Mouse (Mus musculus): ENCODE measurements at regions not wholly inside any gene's neighbourhood (a gene's known extent, or its start where the extent isn't known, plus 50 kb on each side); places are given as distances from the start of the nearest gene placed in this dataset.

DNA sequence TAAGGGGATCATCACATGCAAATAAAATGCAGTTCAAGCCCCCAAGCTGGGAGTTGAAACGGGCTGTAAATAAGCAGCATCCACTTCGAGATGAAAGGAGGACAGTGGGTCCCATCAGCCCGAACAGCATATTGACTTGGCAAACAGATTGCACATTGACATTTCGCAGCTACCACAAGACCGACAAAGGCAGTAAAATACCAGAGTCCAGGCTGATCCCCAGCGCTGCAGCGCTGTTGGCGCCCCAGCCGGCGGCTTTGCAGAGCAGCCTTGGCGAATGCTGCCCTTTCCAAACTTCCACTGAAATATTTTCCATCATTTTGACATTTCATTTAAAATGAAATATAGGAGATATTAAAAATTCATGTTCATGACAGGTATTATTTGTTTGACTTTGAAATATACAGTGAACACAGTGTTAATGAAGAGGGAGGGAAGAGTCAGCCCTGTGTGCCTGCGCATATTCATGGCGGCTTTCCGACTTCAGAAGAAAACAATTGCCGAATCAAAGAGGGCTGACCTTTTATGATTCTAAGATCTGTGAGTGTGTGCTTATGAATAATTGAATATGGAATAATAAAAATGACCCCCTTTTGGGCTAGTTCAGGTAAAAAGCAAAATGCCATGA lies 98.4 kb downstream of the Sqor start:
- DNase-seq (ENCODE audit: low spot score in 2 of 2) = no peak

- DNase-seq (ENCODE audit: low spot score in 2 of 2) = no peak
Observed at GRCm38 (mm10) chr2:122863971-122864348, 98.9 kb downstream of the Sqor start.

GRCm38 (mm10) chr2:122887111-122887510 lies 122.1 kb downstream of the Sqor start:
- DNase-seq (ENCODE audit: low spot score in 2 of 2) = no peak

DNA sequence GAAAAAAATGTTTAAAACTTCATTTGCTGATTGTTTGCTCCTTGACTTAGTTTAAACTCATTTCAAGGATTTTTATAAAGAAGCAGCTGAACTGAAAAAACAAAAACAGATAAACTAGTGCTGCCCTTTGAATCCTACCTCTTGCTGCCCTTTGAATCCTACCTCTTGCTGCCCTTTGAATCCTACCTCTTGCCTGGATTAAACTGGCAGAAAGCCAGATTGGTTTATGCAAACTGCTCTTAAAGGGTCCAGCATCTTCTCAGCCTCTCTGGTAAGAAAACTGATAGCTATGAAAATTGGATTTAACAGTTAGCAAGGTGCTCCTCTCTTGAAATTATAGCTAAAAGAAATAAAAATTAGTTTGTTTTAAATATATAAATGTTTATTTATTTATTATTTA lies 122.5 kb downstream of the Sqor start:
- no peak for DNase-seq (ENCODE audit: low spot score in 2 of 2)

GRCm38 (mm10) chr2:122905129-122906072 lies 140.4 kb downstream of the Sqor start:
- DNase-seq (ENCODE audit: low spot score in 2 of 2) = no peak

DNA sequence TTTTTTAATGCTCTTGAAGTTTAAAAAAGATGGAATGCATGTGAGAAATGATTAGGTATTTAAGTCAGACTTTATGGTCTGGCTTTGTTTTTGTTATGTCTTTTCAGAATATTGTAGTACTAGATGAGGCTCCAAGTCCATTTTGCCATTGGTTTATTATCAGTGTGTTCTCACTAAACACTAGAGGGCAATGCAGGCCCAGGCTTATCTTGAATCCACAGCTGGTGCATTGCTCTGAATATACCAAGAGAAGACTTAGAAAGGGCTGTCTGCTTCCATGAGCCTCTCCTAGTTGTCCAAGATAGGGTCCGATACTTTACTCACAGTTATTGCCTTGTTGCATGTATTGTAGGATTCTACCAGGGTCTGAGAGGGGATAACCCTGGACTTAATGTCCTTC lies 151.7 kb downstream of the Sqor start:
- DNase-seq (ENCODE audit: low spot score in 2 of 2) = peak; percentile 13 to 31

DNA sequence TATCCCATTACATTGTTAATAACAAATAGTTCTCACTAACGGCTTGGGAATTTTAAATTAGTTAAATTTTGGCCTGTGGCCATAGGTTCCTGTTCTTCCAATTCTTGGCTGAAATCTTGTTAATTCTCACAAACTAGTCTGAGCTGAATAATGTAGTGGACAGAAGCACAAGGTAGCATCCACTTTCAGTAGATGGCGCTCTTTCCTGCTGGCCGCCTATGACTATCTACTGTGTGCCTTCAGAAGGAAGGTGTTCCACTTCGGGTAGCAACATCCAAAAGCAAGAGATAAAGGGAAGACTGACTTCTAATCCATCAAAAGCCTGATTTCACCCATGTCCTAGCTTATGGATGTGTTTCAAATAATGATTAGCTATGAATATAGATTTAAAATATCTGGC lies 172.9 kb downstream of the Sqor start:
- DNase-seq (ENCODE audit: low spot score in 2 of 2) = peak; percentile 44 to 53

DNA sequence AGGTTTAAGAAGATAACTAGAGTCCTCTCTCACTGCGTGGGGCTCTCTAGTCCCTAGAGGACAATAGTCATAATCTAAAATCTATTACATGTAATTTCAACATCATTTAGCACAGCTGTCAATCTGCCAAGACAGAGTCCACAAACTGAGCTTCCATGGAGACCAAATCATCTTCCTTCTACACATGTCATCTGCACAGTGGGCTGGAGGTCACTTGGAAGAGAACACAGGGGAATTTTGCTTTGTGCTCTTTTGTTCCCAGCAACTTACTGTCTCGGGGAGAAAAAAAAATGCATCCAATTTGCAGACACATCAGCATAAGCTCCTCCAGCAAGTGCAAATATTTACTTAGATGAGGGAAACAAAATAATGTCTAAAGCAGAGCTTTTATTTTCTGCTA lies 179.8 kb downstream of the Sqor start:
- no peak for DNase-seq (ENCODE audit: low spot score in 2 of 2)

DNA sequence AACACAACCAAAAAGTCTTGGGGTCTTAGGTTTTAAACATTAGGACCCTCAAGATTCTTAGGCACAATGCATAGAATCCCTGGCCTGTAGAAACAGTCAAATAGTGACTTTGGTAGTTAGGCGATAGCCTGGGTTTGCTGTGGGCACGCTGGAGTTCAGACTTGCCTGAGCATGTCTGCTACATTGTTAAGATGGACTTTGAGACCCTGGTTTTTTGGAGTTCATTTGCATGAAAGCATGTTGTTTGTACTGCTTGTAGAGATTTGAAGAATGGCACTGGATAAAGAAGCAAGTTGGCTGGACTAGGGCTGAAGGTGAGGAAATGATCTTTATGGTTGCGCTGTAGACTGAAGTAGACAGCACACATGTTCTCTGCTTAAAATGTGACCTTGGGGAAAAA lies 180.9 kb downstream of the Sqor start:
- DNase-seq (ENCODE audit: low spot score in 2 of 2) = no peak

DNA sequence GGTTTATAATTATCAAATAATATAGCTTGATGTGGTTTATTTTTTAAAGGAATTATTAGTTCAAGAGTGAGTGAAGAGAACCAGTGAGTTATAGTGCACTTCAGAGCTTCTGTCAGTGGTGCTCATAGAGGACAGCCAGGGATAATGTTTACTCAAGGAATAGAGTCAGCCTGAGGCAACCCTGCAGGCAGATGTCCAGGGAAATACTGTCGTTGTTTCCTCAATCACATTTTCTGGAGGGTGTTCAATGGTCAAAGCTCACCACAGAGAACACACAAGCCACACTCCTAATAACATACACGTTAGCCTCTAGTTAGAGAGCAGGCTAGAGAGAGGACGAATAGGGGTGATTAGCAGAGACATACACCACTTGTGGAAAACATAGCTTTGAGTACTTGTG lies 184.0 kb downstream of the Sqor start:
- no peak for DNase-seq (ENCODE audit: low spot score in 2 of 2)

GRCm38 (mm10) chr2:122961701-122962100 lies 196.7 kb downstream of the Sqor start:
- no peak for DNase-seq (ENCODE audit: low spot score in 2 of 2)

DNA sequence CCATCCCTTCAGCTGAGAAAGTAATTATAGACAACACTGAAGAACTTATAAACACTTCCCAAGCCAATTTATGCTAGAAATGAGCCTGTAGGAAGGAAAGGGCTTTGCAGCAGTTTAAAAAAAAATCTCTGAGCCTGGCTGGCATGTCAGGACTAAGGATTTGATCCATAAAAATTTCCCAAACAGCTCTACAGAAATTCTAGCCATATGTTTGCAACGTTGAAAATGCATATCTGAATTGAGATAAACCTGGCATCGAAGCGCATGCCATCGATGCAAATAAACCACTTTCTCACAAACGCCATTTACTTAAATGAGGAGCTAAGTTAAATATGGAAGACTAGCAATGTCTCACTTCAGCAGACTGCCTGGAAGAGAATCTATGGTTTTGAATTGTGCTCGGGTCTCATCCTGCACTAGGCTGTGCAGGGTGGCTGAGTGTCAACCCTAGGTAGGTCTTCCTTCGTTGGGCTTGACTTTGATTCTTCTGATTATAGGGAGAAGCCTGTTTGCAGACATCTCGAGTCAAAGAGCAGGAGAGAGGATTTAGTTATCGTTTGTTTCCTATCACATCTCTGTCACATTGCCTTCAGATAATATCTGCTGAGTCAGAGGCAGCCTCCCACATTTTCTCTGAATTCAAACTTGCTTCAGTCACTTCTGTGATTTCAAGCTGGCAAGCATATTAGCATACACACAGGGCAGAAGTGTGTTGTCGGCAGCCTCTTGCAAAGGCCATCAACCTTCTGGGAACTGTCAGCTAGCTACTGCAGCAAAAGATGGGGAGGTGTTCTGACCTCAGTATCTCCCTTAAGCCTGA lies 204.0 kb downstream of the Sqor start:
- DNase-seq (ENCODE audit: low spot score in 2 of 2) = peak; percentile 2 to 35
